Mouse (Mus musculus) intestine, embryonic 16.5 days (tissue): ENCODE data around the gene Josd1. TPM values are rescaled to one million over a fixed set of nuclear protein-coding genes. Genes with fewer than 3 reads are reported as not detected.

Source experiments
- ATAC-seq: fragments of 200-750 bp; cut with Nextera tagmentation; 2 replicates; pipeline ENCODE4 v1.8.0; 2017; ENCODE audit warnings: moderate TSS enrichment, moderate library complexity
- H3K27ac ChIP-seq: fragments of 300-500 bp; sonication (generic); 2 replicates; pipeline ENCODE4 v1.5.1; 2014; ENCODE audit warnings: mild to moderate bottlenecking, low read length
- H3K27me3 ChIP-seq: fragments of 300-500 bp; sonication (generic); replicated peaks from 2 replicates; pipeline ENCODE4 v1.6.1; 2014; ENCODE audit warnings: low read length, control low read depth, mixed read lengths; ENCODE audit not compliant: control insufficient read depth, insufficient read depth
- H3K36me3 ChIP-seq: fragments of 300-500 bp; sonication (generic); 2 replicates; pipeline ENCODE4 v1.6.1; 2014; ENCODE audit warnings: low read length, control low read depth; ENCODE audit not compliant: control insufficient read depth, insufficient read depth
- H3K4me1 ChIP-seq: fragments of 300-500 bp; sonication (generic); 2 replicates; pipeline ENCODE4 v1.6.1; 2014; ENCODE audit warnings: low read length, control low read depth, mixed read lengths; ENCODE audit not compliant: control insufficient read depth, insufficient read depth
- H3K4me2 ChIP-seq: fragments of 300-500 bp; sonication (generic); 2 replicates; pipeline ENCODE4 v1.6.1; 2014; ENCODE audit warnings: low read depth, low read length, control low read depth
- H3K4me3 ChIP-seq: fragments of 300-500 bp; sonication (generic); 2 replicates; pipeline ENCODE4 v1.5.1; 2014; ENCODE audit warnings: mild to moderate bottlenecking, low read length
- H3K9ac ChIP-seq: fragments of 300-500 bp; sonication (generic); 2 replicates; pipeline ENCODE4 v1.6.1; 2014; ENCODE audit warnings: low read depth, low read length
- H3K9me3 ChIP-seq: fragments of 300-500 bp; sonication (generic); 2 replicates; pipeline ENCODE4 v1.6.1; 2016; ENCODE audit warnings: low read length, control low read depth; ENCODE audit not compliant: control insufficient read depth
- WGBS: fragments of 180-500 bp; shearing (Covaris S2); extraction: QIAGEN DNeasy Blood & Tissue Kit; methylation state at CpG from one replicate; pipeline ENCODE4 v1.1.7; 2014; 5-methylcytosine and 5-hydroxymethylcytosine counted together
- polyA plus RNA-seq: library from polyadenylated mRNA; unstranded; fragments of >200 nt; fragmentation: Nextera tagmentation; extraction: Ambion mirVana; gene quantifications from 2 replicates; pipeline ENCODE4 v1.2.1, GENCODE M21; 2015

Gene Josd1
- polyA plus RNA-seq, 1 experiment from 2014 or later = 14.1 TPM

DNA sequence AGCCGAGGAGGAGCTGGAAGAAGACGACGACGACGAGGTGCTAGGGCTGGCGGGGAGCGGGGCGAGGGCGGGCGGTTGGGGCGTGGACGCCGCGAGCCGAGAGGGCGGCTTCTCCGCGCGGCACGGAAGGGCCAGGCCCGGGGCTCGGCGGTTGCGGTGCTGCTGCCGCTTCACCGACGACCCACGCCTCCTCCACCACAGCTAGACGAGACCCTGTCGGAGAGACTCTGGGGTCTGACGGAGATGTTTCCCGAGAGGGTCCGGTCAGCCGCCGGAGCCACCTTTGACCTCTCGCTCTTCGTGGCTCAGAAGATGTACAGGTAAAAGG is 16.8 kb downstream of the Josd1 start:
- Histone ChIP-seq H3K36me3 (peaks cover 13% of the 10 kb centered on the region; the same call in 1 of the 2 replicates), H3K27ac (peak overlapping the region; percentile 56), H3K9me3 (no peaks in the 10 kb centered on the region), H3K9ac (peak overlapping the region; percentile 86), H3K4me3 (peak overlapping the region; percentile 87), H3K4me2 (peak overlapping the region; percentile 58), H3K27me3 (no peaks in the 10 kb centered on the region), H3K4me1 (peaks cover 5% of the 10 kb centered on the region)
- peak; percentile 63 for ATAC-seq
- WGBS = 1% methylated on average over 36 of the region's 37 CpGs

DNA sequence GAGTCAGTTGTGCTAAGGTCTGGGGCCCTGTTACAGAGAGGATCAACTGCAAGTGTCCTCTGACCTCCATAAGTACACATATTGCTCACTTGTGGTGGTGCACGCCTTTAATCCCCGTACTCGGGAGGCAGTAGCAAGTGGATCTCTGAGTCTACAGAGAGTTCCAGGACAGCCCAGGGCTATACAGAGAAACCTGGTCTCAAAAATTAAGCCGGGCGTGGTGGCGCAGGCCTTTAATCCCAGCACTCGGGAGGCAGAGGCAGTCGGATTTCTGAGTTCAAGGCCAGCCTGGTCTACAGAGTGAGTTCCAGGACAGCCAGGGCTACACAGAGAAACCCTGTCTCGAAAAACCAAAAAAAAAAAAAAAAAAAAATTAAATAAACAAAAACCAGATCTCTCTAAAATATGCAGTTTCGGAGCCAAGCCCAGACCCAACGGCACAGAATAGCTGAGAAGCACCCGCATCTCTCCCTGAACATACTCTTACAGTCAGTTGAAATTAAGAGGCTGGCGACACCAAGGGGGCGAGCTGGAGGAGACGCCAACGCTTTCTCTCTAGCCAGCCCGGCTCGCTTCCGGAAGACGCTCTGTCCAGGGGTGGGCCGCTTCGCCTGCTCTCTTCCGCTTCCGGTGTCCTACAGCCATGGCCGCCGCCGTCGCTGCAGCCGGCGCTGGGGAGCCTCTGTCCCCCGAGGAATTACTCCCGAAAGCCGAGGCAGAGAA is 17.3 kb downstream of the Josd1 start, which contains the start of gene Tomm22:
Gene Tomm22, plus strand, starts transcription at position 613 of the 723 bp plus-strand sequence.
- H3K27me3 ChIP-seq = no peaks in the 10 kb centered on the region
- H3K27ac ChIP-seq = peak within 1 kb of the TSS; percentile 56
- H3K9ac ChIP-seq = peak within 1 kb of the TSS; percentile 86
- H3K4me1 ChIP-seq = peaks cover 5% of the 10 kb centered on the region
- H3K36me3 ChIP-seq = peaks cover 11% of the 10 kb centered on the region; the same call in 1 of the 2 replicates
- no peaks in the 10 kb centered on the region for H3K9me3 ChIP-seq
- 16% methylated on average over 32 of the region's 33 CpGs for WGBS
- ATAC-seq = peak; percentile 97
- peak within 1 kb of the TSS; percentile 58 for H3K4me2 ChIP-seq
- H3K4me3 ChIP-seq = peak within 1 kb of the TSS; percentile 87

DNA sequence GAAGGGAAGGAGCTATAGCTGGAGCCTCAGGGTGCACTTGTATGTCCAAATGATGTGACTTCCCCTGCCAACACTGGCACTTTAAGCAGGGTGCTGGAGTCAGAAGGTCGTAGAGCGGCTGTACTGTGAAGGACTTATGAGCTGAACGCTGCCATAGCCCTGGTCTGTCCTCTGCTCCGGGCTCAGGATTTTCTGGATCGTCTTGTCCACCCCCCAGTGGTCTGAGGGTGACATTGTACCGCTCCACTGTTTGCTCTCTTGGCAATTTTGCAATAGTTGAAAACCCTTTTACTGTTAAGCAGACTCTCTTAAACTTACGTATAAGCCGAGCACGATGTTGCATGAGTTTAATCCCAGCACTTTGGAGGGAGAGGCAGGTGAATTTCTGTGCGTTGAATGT is 18.5 kb downstream of the Josd1 start:
- Histone ChIP-seq H3K36me3 (0 out of 2 replicates have a peak, but pooled peaks cover 2% of the 10 kb centered on the region), H3K4me2 (no peak overlapping the region), H3K9ac (no peak overlapping the region), H3K27ac (no peak overlapping the region), H3K27me3 (no peaks in the 10 kb centered on the region), H3K9me3 (no peaks in the 10 kb centered on the region), H3K4me3 (no peak overlapping the region), H3K4me1 (peaks cover 5% of the 10 kb centered on the region)
- WGBS = 72% methylated on average over 10 of the region's 10 CpGs
- no peak for ATAC-seq

DNA sequence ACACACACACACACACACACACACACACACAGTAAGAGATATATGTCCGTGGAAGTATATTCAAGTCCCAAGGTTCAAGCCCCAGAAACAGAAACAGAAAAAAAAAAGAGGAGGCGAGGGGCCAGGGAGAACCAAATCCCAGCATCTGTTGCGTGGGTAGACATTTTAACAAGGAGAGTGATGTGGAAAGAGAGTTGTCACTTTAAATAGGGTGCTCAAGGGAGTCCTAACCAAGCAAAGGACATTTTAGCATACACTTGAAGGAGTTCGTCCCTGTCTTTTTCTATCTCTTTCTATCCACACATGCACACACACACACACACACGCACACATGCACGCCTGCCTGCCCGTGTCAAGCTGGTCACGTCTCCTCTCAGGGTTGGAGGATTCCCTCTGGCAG is 23.1 kb downstream of the Josd1 start:
- 0 out of 2 replicates have a peak, but pooled peaks cover 2% of the 10 kb centered on the region for H3K36me3 ChIP-seq
- ATAC-seq = no peak
- H3K4me2 ChIP-seq = no peak overlapping the region
- no peak overlapping the region for H3K4me3 ChIP-seq
- WGBS = 93% methylated on average over 8 of the region's 8 CpGs
- H3K9ac ChIP-seq = no peak overlapping the region
- H3K4me1 ChIP-seq = peaks cover 3% of the 10 kb centered on the region; the same call in 1 of the 2 replicates
- H3K27me3 ChIP-seq = no peaks in the 10 kb centered on the region
- H3K27ac ChIP-seq = no peak overlapping the region
- no peaks in the 10 kb centered on the region for H3K9me3 ChIP-seq

DNA sequence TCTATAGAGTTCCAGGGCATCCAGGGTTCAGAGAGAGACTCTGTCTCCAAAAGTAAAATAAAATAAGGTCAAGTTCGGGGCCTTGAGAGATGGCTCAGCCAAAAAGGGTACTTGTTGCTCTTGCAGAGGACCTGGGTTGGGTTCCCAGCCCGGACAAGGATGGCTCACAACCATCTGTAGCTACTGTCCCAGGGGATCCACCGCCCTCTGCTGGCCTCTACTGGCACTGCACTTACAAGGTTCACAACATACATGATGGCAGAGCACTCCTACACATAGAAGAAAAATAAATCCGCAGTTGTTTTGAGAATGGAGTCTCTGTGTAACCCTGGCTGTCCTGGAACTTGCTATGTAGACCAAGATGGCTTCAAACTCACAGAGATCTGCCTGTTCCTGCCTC is 25.9 kb downstream of the Josd1 start:
- Histone ChIP-seq H3K36me3 (no peaks in the 10 kb centered on the region), H3K27me3 (no peaks in the 10 kb centered on the region), H3K9me3 (no peaks in the 10 kb centered on the region), H3K4me2 (no peak overlapping the region), H3K27ac (no peak overlapping the region), H3K4me1 (peaks cover 7% of the 10 kb centered on the region; the same call in 1 of the 2 replicates), H3K4me3 (no peak overlapping the region), H3K9ac (no peak overlapping the region)
- WGBS = 77% methylated on average over 4 of the region's 4 CpGs
- no peak for ATAC-seq

DNA sequence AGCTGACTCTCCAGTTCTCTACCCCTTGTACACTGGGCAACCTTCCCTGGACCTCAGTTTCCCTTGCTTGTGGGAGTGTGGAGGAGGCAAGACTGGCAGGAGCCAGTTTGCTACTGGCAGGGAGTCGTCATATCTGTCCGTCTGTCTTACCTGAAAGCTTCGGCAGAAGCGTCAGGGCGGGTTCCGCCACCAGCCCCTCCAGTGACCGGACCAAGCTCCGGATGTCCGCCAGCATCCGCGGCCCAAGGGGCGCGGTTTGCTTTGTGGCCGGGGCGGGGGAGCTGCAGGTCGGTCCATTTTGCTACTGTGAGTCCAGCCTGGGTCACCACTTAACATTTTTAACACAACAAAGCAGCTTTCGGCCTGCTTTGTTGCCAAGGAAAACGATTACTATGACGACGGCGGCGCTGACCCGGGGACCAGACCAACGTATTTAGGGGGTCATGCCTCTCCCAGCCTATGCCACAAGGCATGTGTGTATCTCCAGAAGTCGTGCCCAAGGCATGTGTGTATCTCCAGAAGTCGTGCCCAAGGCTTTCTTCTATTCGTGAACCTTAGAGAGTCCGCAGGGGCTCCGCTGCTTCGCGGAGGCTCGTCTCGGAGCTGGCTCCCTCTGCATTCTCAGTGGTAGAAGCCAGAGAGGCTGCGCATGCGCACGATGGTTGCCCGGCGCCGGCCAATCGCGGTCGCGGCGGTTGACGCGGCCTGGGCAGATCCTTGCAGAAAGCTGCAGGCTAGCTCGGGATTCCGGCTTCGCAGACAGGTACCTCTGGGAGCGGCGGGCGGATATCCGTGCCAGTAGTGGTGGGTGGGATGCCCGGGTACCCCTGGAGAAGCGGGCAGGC is 29.0 kb downstream of the Josd1 start, which contains the start of the genes Fam227a and Cby1:
Gene Fam227a, minus strand, starts transcription at position 426 of the 845 bp plus-strand sequence.
Gene Cby1, plus strand, starts transcription at position 669 of the 845 bp plus-strand sequence.
- H3K4me3 ChIP-seq = peak within 1 kb of the TSS; percentile 81
- no peaks in the 10 kb centered on the region for H3K36me3 ChIP-seq
- under 1% methylated on average over 55 of the region's 55 CpGs for WGBS
- peaks cover 7% of the 10 kb centered on the region; the same call in 1 of the 2 replicates for H3K4me1 ChIP-seq
- H3K9me3 ChIP-seq = no peaks in the 10 kb centered on the region
- peak within 1 kb of the TSS; percentile 86 for H3K9ac ChIP-seq
- H3K27me3 ChIP-seq = no peaks in the 10 kb centered on the region
- H3K4me2 ChIP-seq = peak within 1 kb of the TSS; percentile 92
- peak within 1 kb of the TSS; percentile 94 for H3K27ac ChIP-seq
- peak; percentile 94 for ATAC-seq

DNA sequence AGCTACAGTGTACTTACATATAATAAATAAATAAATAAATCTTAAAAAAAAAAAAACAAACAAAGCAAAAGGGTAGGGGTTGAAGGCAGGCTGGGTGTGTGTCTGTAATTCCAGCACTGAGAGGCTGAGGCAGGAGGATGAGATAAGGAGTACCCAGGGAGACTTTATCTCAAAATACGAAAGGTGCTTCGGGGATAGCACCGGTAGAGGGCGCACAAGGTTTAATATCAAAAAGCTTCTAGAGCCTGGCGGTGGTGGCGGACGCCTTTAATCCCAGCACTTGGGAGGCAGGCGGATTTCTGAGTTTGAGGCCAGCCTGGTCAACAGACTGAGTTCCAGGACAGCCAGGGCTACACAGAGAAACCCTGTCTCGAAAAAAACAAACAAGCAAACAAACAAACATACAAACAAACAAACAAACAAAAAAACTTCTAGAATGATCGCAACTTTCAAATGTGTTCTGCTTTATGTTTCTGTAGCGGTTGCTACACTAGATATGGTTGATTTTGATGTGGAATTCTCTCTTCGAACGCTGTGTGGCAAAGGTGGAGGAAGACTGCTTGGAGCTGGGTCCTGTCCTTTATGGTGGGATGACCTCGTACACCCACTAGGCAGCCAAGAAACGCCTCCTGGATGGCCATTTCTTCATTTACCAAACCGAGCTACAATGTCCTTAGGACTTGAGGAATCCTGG is 29.7 kb downstream of the Josd1 start:
- H3K9me3 ChIP-seq = no peaks in the 10 kb centered on the region
- peak; percentile 19 for ATAC-seq
- no peaks in the 10 kb centered on the region for H3K27me3 ChIP-seq
- peak overlapping the region; percentile 81 for H3K4me3 ChIP-seq
- peak overlapping the region; percentile 94 for H3K27ac ChIP-seq
- H3K9ac ChIP-seq = peak overlapping the region; percentile 86
- H3K4me1 ChIP-seq = peaks cover 7% of the 10 kb centered on the region; the same call in 1 of the 2 replicates
- H3K4me2 ChIP-seq = peak overlapping the region; percentile 92
- 5% methylated on average over 16 of the region's 16 CpGs for WGBS
- no peaks in the 10 kb centered on the region for H3K36me3 ChIP-seq

DNA sequence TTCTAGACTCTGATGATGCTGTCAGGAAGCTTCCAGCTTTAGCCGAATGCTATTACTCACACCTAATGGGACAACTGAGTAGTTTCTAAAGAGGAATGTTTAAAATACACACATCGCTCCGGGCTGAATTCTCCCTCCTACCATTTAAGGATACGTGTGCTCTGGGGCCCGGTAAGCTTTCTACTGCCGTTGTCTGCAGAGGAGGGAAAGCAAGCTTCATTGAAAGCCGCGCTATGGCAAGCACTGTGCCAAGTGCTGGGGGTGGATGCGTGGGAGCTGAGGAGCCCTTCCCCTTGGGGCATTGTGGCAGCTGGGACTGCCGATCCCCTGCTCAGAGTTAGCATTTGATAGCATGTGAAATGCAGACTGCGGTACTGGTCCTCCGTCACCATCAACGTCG is 31.3 kb downstream of the Josd1 start:
- 79% methylated on average over 14 of the region's 14 CpGs for whole genome bisulfite sequencing
- Histone ChIP-seq H3K36me3 (no peaks in the 10 kb centered on the region), H3K9me3 (no peaks in the 10 kb centered on the region), H3K4me1 (peaks cover 7% of the 10 kb centered on the region; the same call in 1 of the 2 replicates), H3K4me3 (no peak overlapping the region), H3K4me2 (no peak overlapping the region), H3K27me3 (no peaks in the 10 kb centered on the region), H3K9ac (no peak overlapping the region), H3K27ac (no peak overlapping the region)
- no peak for ATAC-seq

DNA sequence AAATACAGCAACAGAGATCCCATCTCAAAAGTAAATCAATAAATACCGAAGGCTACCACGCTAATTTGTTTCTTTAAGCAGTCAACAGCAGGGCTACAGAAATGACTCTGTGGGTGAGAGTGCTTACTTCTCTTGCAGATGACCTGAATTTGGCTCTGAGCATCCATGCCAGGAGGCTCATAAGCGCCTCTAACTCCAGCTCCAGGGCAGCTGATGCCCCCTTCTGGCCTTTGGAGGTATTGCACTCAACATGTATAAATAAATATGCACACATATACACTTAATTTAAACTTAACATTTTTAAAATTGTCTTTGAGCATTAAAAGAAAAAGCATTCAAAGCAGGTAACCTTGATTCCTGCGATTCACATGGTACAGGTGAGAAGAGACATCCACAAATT is 36.2 kb downstream of the Josd1 start:
- no peak overlapping the region for H3K9ac ChIP-seq
- H3K27ac ChIP-seq = no peak overlapping the region
- H3K9me3 ChIP-seq = no peaks in the 10 kb centered on the region
- H3K4me3 ChIP-seq = no peak overlapping the region
- no peak for ATAC-seq
- H3K27me3 ChIP-seq = no peaks in the 10 kb centered on the region
- no peak overlapping the region for H3K4me2 ChIP-seq
- H3K4me1 ChIP-seq = no peaks in the 10 kb centered on the region
- H3K36me3 ChIP-seq = no peaks in the 10 kb centered on the region
- 81% methylated on average over 4 of the region's 4 CpGs for WGBS
